Mouse (Mus musculus) macrophage (primary cell): ENCODE data around the gene Pitpnm1. TPM values are rescaled to one million over a fixed set of nuclear protein-coding genes. Genes with fewer than 3 reads are reported as not detected.

ENCODE experiments used
- H3K27ac ChIP-seq: fragments of 350-480 bp; formaldehyde crosslinking; 2 replicates; pipeline ENCODE4 v1.9.0; 2021
- H3K36me3 ChIP-seq: fragments of 350-480 bp; formaldehyde crosslinking; 2 replicates; pipeline ENCODE4 v1.9.0; 2021; ENCODE audit errors: inconsistent target
- H3K4me3 ChIP-seq: fragments of 350-480 bp; formaldehyde crosslinking; 2 replicates; pipeline ENCODE4 v1.9.0; 2021; ENCODE audit errors: inconsistent target
- H3K79me2 ChIP-seq: fragments of 350-480 bp; formaldehyde crosslinking; 2 replicates; pipeline ENCODE4 v1.9.0; 2021; ENCODE audit errors: inconsistent target
- WGBS: methylation state at CpG from one replicate; pipeline ENCODE4 v1.1.7; 2026; ENCODE audit warnings: inconsistent platforms; ENCODE audit not compliant: missing documents; 5-methylcytosine and 5-hydroxymethylcytosine counted together
- polyA plus RNA-seq: library from polyadenylated mRNA; stranded (reverse); fragments of 250-400 nt; gene quantifications from 3 replicates; pipeline ENCODE4 v1.2.4, GENCODE M21; 2018; ENCODE audit warnings: inconsistent platforms

Gene Pitpnm1
- polyA plus RNA-seq, 1 experiment from 2014 or later, result 14.2 TPM

- no peak overlapping the region for H3K4me3 ChIP-seq
- no peaks in the 10 kb centered on the region for H3K36me3 ChIP-seq
- 34% methylated on average over 5 of the region's 5 CpGs for WGBS
- H3K79me2 ChIP-seq, result no peaks in the 10 kb centered on the region
- H3K27ac ChIP-seq, result no peak overlapping the region
Measured at GRCm38 (mm10) chr19:4137913-4138312, 38.1 kb downstream of the Pitpnm1 start.

GRCm38 (mm10) chr19:4139446-4139845, 39.6 kb downstream of the Pitpnm1 start, which contains the start of gene Gpr152:
TSS of gene Gpr152 (plus strand) at chr19:4139787.
- WGBS, result 96% methylated on average over 2 of the region's 2 CpGs
- no peaks in the 10 kb centered on the region for H3K79me2 ChIP-seq

GRCm38 (mm10) chr19:4140147-4140546, 40.3 kb downstream of the Pitpnm1 start:
- Histone ChIP-seq H3K79me2 (no peaks in the 10 kb centered on the region), H3K27ac (no peak overlapping the region), H3K4me3 (no peak overlapping the region), H3K36me3 (no peaks in the 10 kb centered on the region)
- WGBS, result 92% methylated on average over 6 of the region's 6 CpGs

More at GRCm38 (mm10) chr19:4139446-4139845, 39.6 kb downstream of the Pitpnm1 start, which contains the start of gene Gpr152:
- H3K27ac ChIP-seq, result no peak within 1 kb of the TSS
- H3K4me3 ChIP-seq, result no peak within 1 kb of the TSS
- H3K36me3 ChIP-seq, result no peaks in the 10 kb centered on the region

GRCm38 (mm10) chr19:4142416-4143173, 42.8 kb downstream of the Pitpnm1 start:
- Histone ChIP-seq H3K4me3 (no peak overlapping the region), H3K27ac (no peak overlapping the region), H3K36me3 (no peaks in the 10 kb centered on the region), H3K79me2 (no peaks in the 10 kb centered on the region)
- 95% methylated on average over 18 of the region's 18 CpGs for WGBS

- H3K4me3 ChIP-seq, result no peak within 1 kb of the TSS
- no peak within 1 kb of the TSS for H3K27ac ChIP-seq
- WGBS, result 61% methylated on average over 7 of the region's 7 CpGs
- H3K36me3 ChIP-seq, result no peaks in the 10 kb centered on the region
- H3K79me2 ChIP-seq, result peaks cover 3% of the 10 kb centered on the region
Measured at GRCm38 (mm10) chr19:4143759-4144268, 44.0 kb downstream of the Pitpnm1 start, which contains the start of gene Cabp4. TSS of gene Cabp4 (minus strand) at chr19:4144033.

- peaks cover 2% of the 10 kb centered on the region; the same call in 1 of the 2 replicates for H3K36me3 ChIP-seq
- peaks cover 13% of the 10 kb centered on the region for H3K79me2 ChIP-seq
- H3K27ac ChIP-seq, result no peak overlapping the region
- WGBS, result 69% methylated on average over 15 of the region's 16 CpGs
- no peak overlapping the region for H3K4me3 ChIP-seq
Measured at GRCm38 (mm10) chr19:4144550-4145498, 45.0 kb downstream of the Pitpnm1 start.

- H3K27ac ChIP-seq, result no peak overlapping the region
- WGBS, result 97% methylated on average over 5 of the region's 5 CpGs
- peaks cover 13% of the 10 kb centered on the region for H3K36me3 ChIP-seq
- H3K79me2 ChIP-seq, result peaks cover 24% of the 10 kb centered on the region
- H3K4me3 ChIP-seq, result no peak overlapping the region
Measured at GRCm38 (mm10) chr19:4145936-4146335, 46.1 kb downstream of the Pitpnm1 start.

- H3K79me2 ChIP-seq, result peaks cover 26% of the 10 kb centered on the region
- H3K27ac ChIP-seq, result peak overlapping the region; percentile 52
- WGBS, result 85% methylated on average over 11 of the region's 12 CpGs
- peaks cover 19% of the 10 kb centered on the region for H3K36me3 ChIP-seq
- no peak overlapping the region for H3K4me3 ChIP-seq
Measured at GRCm38 (mm10) chr19:4146366-4147021, 46.7 kb downstream of the Pitpnm1 start.

GRCm38 (mm10) chr19:4147022-4147405, 47.2 kb downstream of the Pitpnm1 start:
- Histone ChIP-seq H3K36me3 (peaks cover 22% of the 10 kb centered on the region), H3K79me2 (peaks cover 26% of the 10 kb centered on the region), H3K27ac (peak overlapping the region; percentile 52), H3K4me3 (no peak overlapping the region)
- 50% methylated on average over 3 of the region's 3 CpGs for WGBS

- peaks cover 31% of the 10 kb centered on the region for H3K36me3 ChIP-seq
- 43% methylated on average over 9 of the region's 9 CpGs for WGBS
- H3K27ac ChIP-seq, result peak overlapping the region; percentile 52
- H3K4me3 ChIP-seq, result no peak overlapping the region; the same call in 1 of the 2 replicates
- H3K79me2 ChIP-seq, result peaks cover 26% of the 10 kb centered on the region
Measured at GRCm38 (mm10) chr19:4147782-4148490, 48.1 kb downstream of the Pitpnm1 start.

- Histone ChIP-seq H3K79me2 (peaks cover 26% of the 10 kb centered on the region), H3K27ac (peak within 1 kb of the TSS; percentile 83), H3K4me3 (peak within 1 kb of the TSS; percentile 99), H3K36me3 (peaks cover 36% of the 10 kb centered on the region)
- under 1% methylated on average over 33 of the region's 33 CpGs for WGBS
Measured at GRCm38 (mm10) chr19:4148491-4148806, 48.7 kb downstream of the Pitpnm1 start, which contains the start of gene Coro1b. TSS of gene Coro1b (plus strand) at chr19:4148619.

- H3K36me3 ChIP-seq, result peaks cover 40% of the 10 kb centered on the region
- peak overlapping the region; percentile 83 for H3K27ac ChIP-seq
- peaks cover 26% of the 10 kb centered on the region for H3K79me2 ChIP-seq
- H3K4me3 ChIP-seq, result peak overlapping the region; percentile 99
- 1% methylated on average over 8 of the region's 8 CpGs for WGBS
Measured at GRCm38 (mm10) chr19:4148819-4149218, 49.0 kb downstream of the Pitpnm1 start.

- H3K79me2 ChIP-seq, result peaks cover 26% of the 10 kb centered on the region
- peaks cover 41% of the 10 kb centered on the region for H3K36me3 ChIP-seq
- peak overlapping the region; percentile 83 for H3K27ac ChIP-seq
- H3K4me3 ChIP-seq, result peak overlapping the region; percentile 99
- WGBS, result 57% methylated on average over 7 of the region's 11 CpGs
Measured at GRCm38 (mm10) chr19:4149283-4149682, 49.5 kb downstream of the Pitpnm1 start.
